Mouse (Mus musculus) small intestine, adult 2 months (tissue): ENCODE results near the gene Gm20388.

ENCODE experiments used
- CTCF ChIP-seq: fragments of 200-500 bp; IDR thresholded peaks from 2 replicates; pipeline ENCODE4 v1.5.1; 2012; ENCODE audit warnings: low read depth, mild to moderate bottlenecking, control low read depth, inconsistent platforms, low read length, moderate library complexity, mixed read lengths; ENCODE audit not compliant: insufficient replicate concordance, insufficient read length; ENCODE audit errors: extremely low read depth
- POLR2A ChIP-seq: fragments of 200-500 bp; IDR thresholded peaks from 2 replicates; pipeline ENCODE4 v1.6.1; 2012; ENCODE audit warnings: low read depth, mild to moderate bottlenecking, control low read depth, inconsistent platforms, low read length, moderate library complexity

DNA sequence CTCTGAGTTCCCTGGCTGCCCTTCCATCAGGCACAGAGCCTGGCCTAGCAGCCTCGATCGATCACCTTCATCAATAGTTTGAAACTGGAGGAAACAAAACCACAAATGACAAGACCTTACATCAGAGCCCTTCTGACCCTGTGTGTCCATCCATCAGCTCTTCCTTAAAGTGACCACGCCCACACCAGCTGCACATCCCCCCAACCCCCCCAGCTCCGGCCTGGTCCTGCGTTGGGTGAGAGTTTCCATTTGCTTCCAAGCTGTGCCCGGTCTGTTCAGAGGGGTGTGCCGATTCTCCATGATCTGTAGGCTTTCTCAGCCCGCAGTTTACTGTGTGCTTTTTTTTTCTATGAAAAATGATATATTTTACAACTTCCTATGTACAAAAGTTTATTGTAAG lies 141.7 kb downstream of the Gm20388 start:
- TF ChIP-seq CTCF: no peak
- no peak for TF ChIP-seq POLR2A
